Mouse (Mus musculus) brain, embryonic 14.5 days (tissue): ENCODE results near the gene Hs6st3.

Source experiments
- CTCF ChIP-seq: fragments of 200-500 bp; IDR thresholded peaks from 2 replicates; pipeline ENCODE4 v1.5.1; 2012; ENCODE audit warnings: inconsistent platforms, mild to moderate bottlenecking, moderate library complexity, borderline replicate concordance; ENCODE audit not compliant: insufficient read depth, insufficient read length; ENCODE audit errors: extremely low read depth
- POLR2A ChIP-seq: fragments of 200-500 bp; IDR thresholded peaks from 2 replicates; pipeline ENCODE4 v1.6.1; 2012; ENCODE audit warnings: mild to moderate bottlenecking, inconsistent platforms, borderline replicate concordance; ENCODE audit not compliant: poor library complexity, insufficient read depth, insufficient read length, severe bottlenecking; ENCODE audit errors: extremely low read depth

- TF ChIP-seq POLR2A (no peak), CTCF (no peak)
Measured at GRCm38 (mm10) chr14:119873617-119874016, 735.5 kb downstream of the Hs6st3 start.
